17 mouse cellular contexts compared by ENCODE assay signal in the genomic region with DNA sequence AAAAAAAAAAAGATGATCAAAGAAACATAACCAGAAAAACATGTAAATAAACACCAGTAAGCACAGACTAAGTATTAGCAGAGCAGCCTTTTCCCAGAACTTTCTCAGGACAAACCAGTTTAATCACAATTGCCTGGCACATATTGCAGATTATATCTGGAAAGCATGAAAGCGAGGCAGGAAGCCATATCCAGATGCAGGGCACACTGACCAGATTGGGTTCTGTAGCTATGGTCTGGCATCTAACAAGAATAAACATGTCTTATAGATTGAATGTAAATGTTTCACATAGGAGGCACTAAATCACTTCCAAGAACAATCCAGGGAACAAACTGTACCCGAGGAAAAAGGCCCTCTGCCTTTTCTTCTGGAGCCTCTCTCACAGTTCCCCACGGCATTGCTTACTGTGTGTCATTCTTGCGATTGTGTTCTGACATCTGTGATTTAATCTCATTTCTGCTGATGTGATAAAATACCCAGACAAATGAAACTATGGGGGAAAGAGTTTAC.
"Had no signal": no experiment of that assay in that cellular context is flagged by ENCODE, and none has a peak within 500 bp of the region (broad histone marks: within the 10 kb centered on the region; RNA-seq: fewer than 3 reads in every experiment).

No protein-coding gene starts in this region.

- H3K4me1 ChIP-seq: liver, embryonic 13.5 days; liver, embryonic 15.5 days; midbrain, embryonic 13.5 days; midbrain, embryonic 15.5 days; neural tube, embryonic 12.5 days; stomach, embryonic 15.5 days had no signal

- H3K36me3 ChIP-seq: liver, embryonic 13.5 days; liver, embryonic 15.5 days; lung, embryonic 15.5 days; midbrain, embryonic 13.5 days; midbrain, embryonic 15.5 days; neural tube, embryonic 12.5 days; stomach, embryonic 15.5 days had no signal

- H3K27ac ChIP-seq: liver, embryonic 13.5 days; liver, embryonic 15.5 days; lung, embryonic 15.5 days; macrophage; midbrain, embryonic 13.5 days; midbrain, embryonic 15.5 days; neural tube, embryonic 12.5 days; stomach, embryonic 15.5 days; stomach, postnatal 0 days had no signal

- H3K9ac ChIP-seq: liver, embryonic 13.5 days; liver, embryonic 15.5 days; liver, postnatal 0 days; lung, embryonic 15.5 days; midbrain, embryonic 13.5 days; midbrain, embryonic 15.5 days; neural tube, embryonic 12.5 days; stomach, embryonic 15.5 days had no signal

- H3K27me3 ChIP-seq: liver, embryonic 13.5 days; liver, embryonic 15.5 days; lung, embryonic 15.5 days; midbrain, embryonic 13.5 days; midbrain, embryonic 15.5 days; neural tube, embryonic 12.5 days; stomach, embryonic 15.5 days had no signal

- H3K9me3 ChIP-seq: liver, embryonic 13.5 days; liver, embryonic 15.5 days; lung, embryonic 15.5 days; midbrain, embryonic 13.5 days; midbrain, embryonic 15.5 days; neural tube, embryonic 12.5 days; stomach, embryonic 15.5 days had no signal

- DNase-seq: liver, embryonic 13.5 days; liver, postnatal 0 days; lung, adult 2 months; lung, postnatal 10 days; lung, postnatal 36 days; right cerebral cortex, postnatal 14 days; thymus, postnatal 14 days; thymus, postnatal 36 days had no signal

- H3K4me3 ChIP-seq: liver, embryonic 13.5 days; liver, embryonic 15.5 days; lung, embryonic 15.5 days; megakaryocyte, embryonic 14.5 days; midbrain, embryonic 13.5 days; midbrain, embryonic 15.5 days; neural tube, embryonic 12.5 days; stomach, embryonic 15.5 days had no signal

- H3K4me2 ChIP-seq: liver, embryonic 13.5 days; liver, embryonic 15.5 days; lung, embryonic 15.5 days; midbrain, embryonic 13.5 days; midbrain, embryonic 15.5 days; neural tube, embryonic 12.5 days; stomach, embryonic 15.5 days had no signal

- ATAC-seq: liver, postnatal 0 days; midbrain, embryonic 13.5 days; midbrain, embryonic 15.5 days had no signal
